Mouse (Mus musculus): ENCODE measurements at regions not wholly inside any gene's neighbourhood (a gene's known extent, or its start where the extent isn't known, plus 50 kb on each side); places are given as distances from the start of the nearest gene placed in this dataset.

GRCm38 (mm10) chr1:35447345-35447744, 597.6 kb downstream of the Plekhb2 start:
- TF ChIP-seq POLR2A (IDR thresholded peaks at IDR 0.05; ENCODE audit: borderline replicate concordance, insufficient read depth, low read length) (no peak), CTCF (IDR thresholded peaks at IDR 0.05; ENCODE audit: borderline replicate concordance, insufficient read depth, low read depth, low read length) (no peak)
